Mouse (Mus musculus) forebrain, embryonic 13.5 days (tissue): ENCODE measurements at regions not wholly inside any gene's neighbourhood (a gene's known extent, or its start where the extent isn't known, plus 50 kb on each side); places are given as distances from the start of the nearest gene placed in this dataset.
A peak's percentile ranks its signal among the peaks of the same experiment; 100 is the strongest.

ENCODE experiments used
- ATAC-seq: fragments of 200-750 bp; cut with Nextera tagmentation; 2 replicates; pipeline ENCODE4 v1.8.0; 2017
- H3K27ac ChIP-seq: fragments of 300-500 bp; sonication (generic); 2 replicates; pipeline ENCODE4 v1.5.1; 2015; ENCODE audit warnings: inconsistent platforms, mild to moderate bottlenecking, moderate library complexity
- H3K27me3 ChIP-seq: fragments of 300-500 bp; sonication (generic); 2 replicates; pipeline ENCODE4 v1.6.1; 2015; ENCODE audit warnings: mild to moderate bottlenecking, inconsistent platforms
- H3K36me3 ChIP-seq: fragments of 300-500 bp; sonication (generic); 2 replicates; pipeline ENCODE4 v1.6.1; 2015; ENCODE audit warnings: mild to moderate bottlenecking, inconsistent platforms; ENCODE audit not compliant: poor library complexity, severe bottlenecking
- H3K4me1 ChIP-seq: fragments of 300-500 bp; sonication (generic); 2 replicates; pipeline ENCODE4 v1.6.1; 2015; ENCODE audit warnings: inconsistent platforms
- H3K4me2 ChIP-seq: fragments of 300-500 bp; sonication (generic); 2 replicates; pipeline ENCODE4 v1.6.1; 2015; ENCODE audit warnings: inconsistent platforms, mild to moderate bottlenecking, moderate library complexity
- H3K4me3 ChIP-seq: fragments of 300-500 bp; sonication (generic); 2 replicates; pipeline ENCODE4 v1.5.1; 2015; ENCODE audit warnings: mild to moderate bottlenecking, inconsistent platforms
- H3K9ac ChIP-seq: fragments of 300-500 bp; sonication (generic); 2 replicates; pipeline ENCODE4 v1.6.1; 2015; ENCODE audit warnings: mild to moderate bottlenecking, inconsistent platforms
- H3K9me3 ChIP-seq: fragments of 300-500 bp; sonication (generic); replicated peaks from 2 replicates; pipeline ENCODE4 v1.6.1; 2016; ENCODE audit warnings: inconsistent platforms
- WGBS: fragments of 180-500 bp; shearing (Covaris S2); methylation state at CpG from one replicate; pipeline ENCODE4 v1.1.7; 2015; 5-methylcytosine and 5-hydroxymethylcytosine counted together

DNA sequence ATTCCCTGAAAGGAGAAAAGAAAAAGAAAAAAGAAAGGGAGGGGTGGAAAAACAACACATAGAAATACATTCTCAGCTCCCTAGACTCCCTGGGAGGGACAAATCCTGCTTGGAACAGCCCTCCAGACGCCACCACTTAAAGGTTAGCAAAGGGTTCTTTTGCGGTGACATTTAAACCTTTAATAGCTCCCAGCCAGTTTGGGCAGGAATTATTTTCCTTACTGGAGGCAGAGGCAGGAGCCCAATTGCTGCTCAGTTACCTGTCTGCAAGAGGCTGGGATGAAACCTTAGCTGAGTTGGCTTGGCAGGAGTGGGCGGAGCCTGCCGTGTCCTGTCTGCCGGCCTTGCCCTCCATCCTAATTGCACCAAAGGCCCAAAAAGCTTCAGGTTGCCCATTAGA is 490.4 kb upstream of the Etaa1 start:
- no peak for ATAC-seq
- Histone ChIP-seq H3K36me3 (no peaks in the 10 kb centered on the region), H3K4me2 (no peak overlapping the region), H3K4me1 (no peaks in the 10 kb centered on the region), H3K4me3 (no peak overlapping the region), H3K27ac (no peak overlapping the region), H3K9me3 (no peaks in the 10 kb centered on the region), H3K9ac (no peak overlapping the region), H3K27me3 (no peaks in the 10 kb centered on the region)
- 74% methylated on average over 5 of the region's 5 CpGs for WGBS

DNA sequence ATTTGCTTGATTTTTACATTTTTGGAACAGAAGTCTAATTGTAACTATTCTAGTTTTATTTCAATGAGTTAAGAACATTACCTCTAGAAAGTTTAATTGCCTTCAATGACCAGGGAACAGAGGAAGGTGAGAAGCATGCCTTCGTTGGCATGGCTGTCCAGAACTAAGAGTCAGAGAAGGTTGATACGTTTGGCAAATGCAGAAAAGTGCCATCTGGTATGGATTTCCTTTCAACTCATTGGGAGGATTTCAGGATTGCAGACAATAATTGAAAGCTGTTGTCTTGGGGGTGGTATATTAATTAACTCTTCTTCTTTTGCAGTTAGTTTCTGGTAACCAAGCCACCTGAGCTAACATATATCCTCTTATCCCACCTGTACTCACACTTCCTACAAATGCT is 489.5 kb upstream of the Etaa1 start:
- Histone ChIP-seq H3K27ac (no peak overlapping the region), H3K4me3 (no peak overlapping the region), H3K9me3 (no peaks in the 10 kb centered on the region), H3K27me3 (no peaks in the 10 kb centered on the region), H3K4me2 (no peak overlapping the region), H3K4me1 (no peaks in the 10 kb centered on the region), H3K9ac (no peak overlapping the region), H3K36me3 (no peaks in the 10 kb centered on the region)
- 93% methylated on average over 2 of the region's 2 CpGs for WGBS
- ATAC-seq: no peak

- Histone ChIP-seq H3K9ac (no peak overlapping the region), H3K9me3 (no peaks in the 10 kb centered on the region), H3K4me2 (no peak overlapping the region), H3K4me3 (no peak overlapping the region), H3K36me3 (no peaks in the 10 kb centered on the region), H3K4me1 (no peaks in the 10 kb centered on the region), H3K27me3 (no peaks in the 10 kb centered on the region), H3K27ac (no peak overlapping the region)
- 89% methylated on average over 6 of the region's 6 CpGs for WGBS
- peak; percentile 90; the same call in 1 of the 2 replicates for ATAC-seq
Observed at GRCm38 (mm10) chr11:18437834-18438611, 484.3 kb upstream of the Etaa1 start.

GRCm38 (mm10) chr11:18421076-18421475 is 467.4 kb upstream of the Etaa1 start:
- ATAC-seq: no peak
- H3K27ac ChIP-seq: no peak overlapping the region
- H3K4me2 ChIP-seq: no peak overlapping the region
- H3K27me3 ChIP-seq: no peaks in the 10 kb centered on the region
- H3K4me1 ChIP-seq: no peaks in the 10 kb centered on the region
- H3K4me3 ChIP-seq: no peak overlapping the region
- no peak overlapping the region for H3K9ac ChIP-seq
- no peaks in the 10 kb centered on the region for H3K36me3 ChIP-seq
- no peaks in the 10 kb centered on the region for H3K9me3 ChIP-seq
- WGBS: 47% methylated on average over 3 of the region's 3 CpGs

- ATAC-seq: peak; percentile 92
- H3K4me2 ChIP-seq: no peak overlapping the region
- H3K27me3 ChIP-seq: no peaks in the 10 kb centered on the region
- H3K4me1 ChIP-seq: no peaks in the 10 kb centered on the region
- no peak overlapping the region for H3K27ac ChIP-seq
- H3K36me3 ChIP-seq: no peaks in the 10 kb centered on the region
- no peak overlapping the region for H3K4me3 ChIP-seq
- H3K9ac ChIP-seq: no peak overlapping the region
- whole genome bisulfite sequencing: 76% methylated on average over 1 of the region's 1 CpGs
- H3K9me3 ChIP-seq: no peaks in the 10 kb centered on the region
Observed at GRCm38 (mm10) chr11:18413769-18414168, 460.1 kb upstream of the Etaa1 start.

DNA sequence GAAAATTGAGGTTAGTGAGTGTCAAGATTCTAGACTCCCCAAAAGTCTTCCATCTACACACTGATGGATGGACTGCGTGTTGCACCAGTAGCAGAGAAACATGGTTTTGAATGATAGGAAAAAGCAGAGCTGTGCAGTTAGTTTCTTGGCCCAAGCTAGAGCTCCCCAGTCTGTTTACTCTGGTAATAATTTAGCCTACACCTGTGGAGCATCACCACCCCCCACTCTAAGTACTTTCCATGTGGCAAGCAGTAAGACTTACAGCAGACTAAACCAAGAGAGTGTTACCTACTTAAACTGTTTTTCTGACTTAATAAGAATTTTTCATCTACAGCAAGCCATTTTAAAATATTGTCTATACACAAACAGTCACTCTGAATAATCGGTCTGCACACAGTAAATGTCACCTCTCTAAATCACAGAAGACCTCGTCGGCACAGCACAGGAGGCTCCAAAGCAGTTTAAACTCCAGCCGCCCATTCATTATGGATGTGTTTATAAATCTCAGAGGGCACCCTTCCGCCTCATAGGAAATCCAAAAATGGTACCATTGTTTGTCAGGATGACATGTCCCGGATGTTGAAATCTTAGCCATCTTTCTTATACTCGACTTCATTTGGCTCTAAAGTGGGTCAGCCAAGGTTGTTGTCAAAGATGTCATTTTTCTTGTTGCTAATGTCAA is 454.5 kb upstream of the Etaa1 start:
- 73% methylated on average over 8 of the region's 8 CpGs for WGBS
- H3K27me3 ChIP-seq: no peaks in the 10 kb centered on the region
- H3K9ac ChIP-seq: no peak overlapping the region
- no peaks in the 10 kb centered on the region for H3K9me3 ChIP-seq
- no peaks in the 10 kb centered on the region for H3K4me1 ChIP-seq
- no peak for ATAC-seq
- no peaks in the 10 kb centered on the region for H3K36me3 ChIP-seq
- no peak overlapping the region for H3K4me2 ChIP-seq
- H3K27ac ChIP-seq: no peak overlapping the region
- no peak overlapping the region for H3K4me3 ChIP-seq

GRCm38 (mm10) chr11:18399561-18399960 is 445.9 kb upstream of the Etaa1 start:
- Histone ChIP-seq H3K9ac (no peak overlapping the region), H3K27me3 (no peaks in the 10 kb centered on the region), H3K36me3 (no peaks in the 10 kb centered on the region), H3K27ac (no peak overlapping the region), H3K4me1 (no peaks in the 10 kb centered on the region), H3K9me3 (no peaks in the 10 kb centered on the region), H3K4me3 (no peak overlapping the region), H3K4me2 (no peak overlapping the region)
- no peak for ATAC-seq
- 71% methylated on average over 4 of the region's 4 CpGs for WGBS

DNA sequence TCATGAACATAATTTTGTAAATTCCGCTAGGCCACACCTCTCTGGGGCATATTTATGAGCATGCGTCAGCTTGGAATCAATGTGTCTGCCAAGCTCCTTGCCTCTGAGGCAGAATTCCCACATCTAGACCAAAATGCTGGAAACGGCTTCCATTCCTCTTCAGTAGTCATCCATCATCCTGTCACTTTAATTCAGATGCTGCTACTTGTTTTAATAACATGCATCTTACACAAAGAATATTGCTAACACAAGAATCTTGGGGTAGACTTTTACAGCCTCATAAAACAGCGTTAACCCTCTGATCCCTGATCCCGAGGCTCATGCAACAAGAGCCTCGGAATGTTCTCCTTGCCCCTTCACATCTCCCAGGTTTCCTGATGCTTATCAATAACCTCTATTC is 442.7 kb upstream of the Etaa1 start:
- Histone ChIP-seq H3K9ac (no peak overlapping the region), H3K27me3 (no peaks in the 10 kb centered on the region), H3K4me2 (no peak overlapping the region), H3K4me1 (no peaks in the 10 kb centered on the region), H3K36me3 (no peaks in the 10 kb centered on the region), H3K27ac (no peak overlapping the region), H3K4me3 (no peak overlapping the region), H3K9me3 (no peaks in the 10 kb centered on the region)
- no peak; the same call in 1 of the 2 replicates for ATAC-seq
- WGBS: 80% methylated on average over 6 of the region's 6 CpGs

DNA sequence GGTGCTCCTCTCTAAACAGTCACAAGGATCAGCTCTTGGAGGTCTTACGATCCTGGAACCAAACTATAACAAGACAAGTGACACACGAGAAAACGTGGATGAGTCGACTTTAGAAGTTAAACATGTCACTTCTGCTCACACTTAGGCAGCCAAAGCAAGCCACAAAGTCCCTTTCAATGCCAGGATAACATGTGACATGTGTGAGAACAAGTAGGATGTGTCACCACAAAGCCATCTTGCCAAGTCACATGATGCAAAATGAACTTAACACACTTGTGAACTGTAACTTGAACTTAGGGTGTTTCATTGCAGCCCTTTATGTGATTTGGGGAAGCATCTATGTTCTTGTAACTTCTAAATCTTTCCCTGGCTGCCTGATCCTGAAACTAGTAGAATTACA is 442.0 kb upstream of the Etaa1 start:
- Histone ChIP-seq H3K27ac (no peak overlapping the region), H3K9me3 (no peaks in the 10 kb centered on the region), H3K4me2 (no peak overlapping the region), H3K4me3 (no peak overlapping the region), H3K36me3 (no peaks in the 10 kb centered on the region), H3K27me3 (no peaks in the 10 kb centered on the region), H3K4me1 (no peaks in the 10 kb centered on the region), H3K9ac (no peak overlapping the region)
- ATAC-seq: no peak; the same call in 1 of the 2 replicates
- 87% methylated on average over 4 of the region's 4 CpGs for WGBS

DNA sequence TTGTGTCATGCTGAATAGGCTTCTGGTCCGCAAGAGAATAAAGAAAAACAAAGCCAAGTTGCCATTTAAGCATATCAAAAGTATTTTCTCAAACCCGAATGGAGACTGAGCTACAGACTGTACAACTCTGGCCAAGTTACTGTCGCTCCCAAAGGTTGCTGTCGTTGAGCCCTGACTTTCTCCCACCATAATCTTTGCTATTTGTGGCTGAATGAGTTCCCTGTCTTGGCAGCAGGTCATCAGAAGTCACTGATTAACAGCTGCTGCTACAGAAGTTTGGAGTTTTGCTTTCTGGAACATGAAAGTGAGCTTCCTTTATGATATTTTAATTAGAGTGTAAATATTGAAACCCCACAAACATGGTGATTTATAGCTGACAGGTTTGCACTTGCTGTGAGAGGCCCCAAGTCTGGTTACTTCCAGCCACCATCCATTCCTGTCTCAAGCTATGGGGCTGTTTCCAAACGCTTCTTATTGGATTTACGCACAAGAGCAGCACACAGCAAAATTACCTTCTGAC is 419.2 kb upstream of the Etaa1 start:
- Histone ChIP-seq H3K4me3 (no peak overlapping the region), H3K27ac (no peak overlapping the region), H3K4me1 (0 out of 2 replicates have a peak, but pooled peaks cover 3% of the 10 kb centered on the region), H3K36me3 (no peaks in the 10 kb centered on the region), H3K9ac (no peak overlapping the region), H3K4me2 (no peak overlapping the region), H3K9me3 (no peaks in the 10 kb centered on the region), H3K27me3 (no peaks in the 10 kb centered on the region)
- 89% methylated on average over 6 of the region's 6 CpGs for WGBS
- ATAC-seq: no peak

DNA sequence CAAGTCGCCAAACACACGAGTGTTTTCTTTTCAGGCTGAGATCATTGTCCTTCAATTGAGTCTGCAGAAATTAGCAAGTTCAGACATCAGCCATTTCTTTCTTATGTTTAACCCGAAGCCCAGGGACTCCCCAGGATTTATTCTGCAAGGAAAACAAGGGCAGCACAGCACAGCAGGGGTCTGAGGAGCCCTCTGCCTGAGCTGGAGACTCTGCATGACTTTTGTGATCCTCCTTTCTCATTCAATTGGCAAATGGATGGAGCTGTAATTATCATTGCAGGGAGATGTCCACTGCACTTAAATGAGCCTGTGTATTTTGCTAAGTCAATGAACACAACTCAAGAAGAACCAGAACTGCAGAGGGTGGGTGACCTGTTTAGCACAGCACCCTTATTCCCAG is 417.6 kb upstream of the Etaa1 start:
- no peak for ATAC-seq
- no peaks in the 10 kb centered on the region for H3K36me3 ChIP-seq
- no peak overlapping the region for H3K4me3 ChIP-seq
- H3K27me3 ChIP-seq: no peaks in the 10 kb centered on the region
- H3K9ac ChIP-seq: no peak overlapping the region
- H3K4me1 ChIP-seq: 0 out of 2 replicates have a peak, but pooled peaks cover 3% of the 10 kb centered on the region
- no peak overlapping the region for H3K27ac ChIP-seq
- H3K4me2 ChIP-seq: no peak overlapping the region
- 5% methylated on average over 3 of the region's 3 CpGs for WGBS
- H3K9me3 ChIP-seq: no peaks in the 10 kb centered on the region

DNA sequence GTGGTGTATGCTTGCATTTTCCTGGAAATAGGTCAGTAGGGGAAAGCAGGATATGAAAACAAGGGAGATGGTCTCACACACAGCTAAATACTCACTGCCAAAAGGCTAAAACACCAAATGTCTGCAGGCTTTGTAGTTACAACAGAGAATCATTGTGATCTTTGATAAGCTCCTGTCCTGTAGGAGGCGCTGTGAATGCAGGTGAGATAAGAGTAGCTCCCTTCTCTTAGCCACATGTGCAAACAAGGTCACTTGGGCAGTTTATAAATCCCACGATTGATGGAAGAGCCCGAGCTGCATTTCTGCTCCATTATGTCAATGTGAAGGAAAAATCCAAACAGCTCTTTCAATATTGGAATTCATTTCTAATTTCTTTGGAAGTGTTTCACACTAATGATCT is 417.2 kb upstream of the Etaa1 start:
- H3K4me2 ChIP-seq: no peak overlapping the region
- no peaks in the 10 kb centered on the region for H3K27me3 ChIP-seq
- no peak for ATAC-seq
- 18% methylated on average over 3 of the region's 3 CpGs for WGBS
- H3K36me3 ChIP-seq: no peaks in the 10 kb centered on the region
- H3K4me1 ChIP-seq: 0 out of 2 replicates have a peak, but pooled peaks cover 3% of the 10 kb centered on the region
- no peak overlapping the region for H3K27ac ChIP-seq
- H3K9me3 ChIP-seq: no peaks in the 10 kb centered on the region
- no peak overlapping the region for H3K9ac ChIP-seq
- no peak overlapping the region for H3K4me3 ChIP-seq
